Mouse (Mus musculus) lung, adult 2 months (tissue): ENCODE measurements around the gene Cav1.

Experiments
- CTCF ChIP-seq: fragments of 200-500 bp; IDR thresholded peaks from 2 replicates; pipeline ENCODE4 v1.5.1; 2011; ENCODE audit warnings: mild to moderate bottlenecking, low read length, control low read depth; ENCODE audit not compliant: insufficient read depth
- POLR2A ChIP-seq: fragments of 200-500 bp; IDR thresholded peaks from 2 replicates; pipeline ENCODE4 v1.6.1; 2011; ENCODE audit warnings: low read depth, mild to moderate bottlenecking, control low read depth, low read length, borderline replicate concordance; ENCODE audit errors: extremely low read depth

- TF ChIP-seq CTCF = no peak
- TF ChIP-seq POLR2A = no peak
Observed at GRCm38 (mm10) chr6:17283834-17284233, 22.3 kb upstream of the Cav1 start.
